Mouse (Mus musculus): ENCODE results near the gene Bmpr1b.

DNA sequence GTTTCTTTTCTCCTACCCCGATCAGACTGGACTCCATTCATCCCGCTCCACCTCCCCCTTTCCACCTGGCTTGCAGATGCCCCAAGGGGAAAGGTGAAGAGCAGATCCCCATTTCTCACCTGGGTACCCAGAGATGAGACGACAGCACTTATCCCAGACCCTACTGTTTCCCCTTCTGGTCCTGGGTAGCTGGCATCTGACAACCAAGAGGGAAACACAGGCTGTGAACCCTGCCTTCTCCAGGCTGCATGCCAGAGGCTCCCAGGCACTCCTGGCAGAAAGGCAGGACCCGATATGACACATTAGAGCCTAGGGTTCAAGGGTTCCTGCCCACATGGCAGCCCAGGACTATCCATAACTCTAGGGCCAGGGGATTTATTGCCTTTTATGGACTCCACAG lies 56.0 kb downstream of the Bmpr1b start:
- TF ChIP-seq POLR2A (IDR thresholded peaks at IDR 0.05; ENCODE audit: borderline replicate concordance, control insufficient read depth, low read depth, low read length): no peak
- no peak for TF ChIP-seq CTCF (IDR thresholded peaks at IDR 0.05; ENCODE audit: control insufficient read depth, insufficient read depth, low read length)
